Mouse (Mus musculus): Measurements from ENCODE around the gene Syt1. TPM values are rescaled to one million over a fixed set of nuclear protein-coding genes. Genes with fewer than 3 reads are reported as not detected.

The Syt1 gene
- polyA plus RNA-seq, 1 experiment: 0.27 TPM

DNA sequence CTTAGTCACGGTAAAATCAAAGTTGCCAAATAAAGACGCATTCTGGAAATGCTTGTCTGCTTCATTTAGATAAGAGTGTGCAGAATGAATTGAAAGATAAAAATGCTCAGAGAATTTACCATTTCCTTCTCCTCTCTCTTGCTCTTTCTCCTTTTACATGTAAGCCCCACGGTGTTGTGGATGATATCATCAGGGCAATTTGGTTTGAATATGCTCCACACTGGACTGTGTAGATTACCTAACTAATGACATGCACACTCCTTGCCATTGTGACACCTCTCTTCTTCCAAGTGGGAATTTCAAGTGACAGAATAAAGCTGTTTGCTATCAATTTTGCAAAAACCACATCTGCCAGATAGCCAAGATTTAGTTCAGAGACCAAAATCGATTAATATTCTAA, 324.1 kb downstream of the Syt1 start:
- TF ChIP-seq CTCF (IDR thresholded peaks at IDR 0.05; ENCODE audit: control insufficient read depth, insufficient read depth, insufficient replicate concordance, low read depth, low read length) (no peak), POLR2A (IDR thresholded peaks at IDR 0.05; ENCODE audit: control insufficient read depth, low read depth, low read length) (no peak)

DNA sequence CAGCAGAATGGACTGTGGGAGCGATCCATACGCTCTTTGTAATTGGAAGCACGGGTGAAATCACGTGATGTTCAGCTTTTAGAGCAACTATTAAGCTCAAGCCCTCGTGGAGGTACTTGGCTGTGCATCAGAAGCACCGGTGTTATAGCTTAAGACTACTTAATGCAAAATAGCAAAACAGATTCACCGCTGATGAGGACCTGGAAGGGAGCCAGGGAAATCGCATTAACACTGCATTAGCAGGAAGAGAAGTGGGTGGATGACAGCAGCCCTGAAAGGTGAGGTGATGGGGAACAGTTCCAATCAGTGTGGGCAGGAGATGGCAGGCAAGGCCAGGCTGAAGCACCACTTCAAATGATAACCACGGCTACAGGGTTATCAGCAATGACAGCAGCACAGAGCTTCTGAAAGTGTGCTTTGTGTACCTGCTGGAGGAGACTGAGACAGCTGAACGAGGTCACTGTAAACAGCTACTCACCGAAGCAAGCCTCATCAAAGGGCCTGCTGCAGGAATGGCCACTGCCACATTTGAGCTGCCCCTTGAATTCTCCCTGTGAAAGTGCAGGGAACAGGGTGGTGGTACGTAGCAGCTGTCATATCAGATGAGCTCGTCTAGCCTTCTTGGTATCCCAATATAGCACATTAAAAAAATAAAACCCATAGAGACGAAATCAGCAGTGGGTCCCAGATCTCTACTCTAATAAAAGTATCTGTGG, 330.9 kb downstream of the Syt1 start:
- TF ChIP-seq CTCF (IDR thresholded peaks at IDR 0.05; ENCODE audit: control insufficient read depth, insufficient read depth, insufficient replicate concordance, low read depth, low read length) (no peak), POLR2A (IDR thresholded peaks at IDR 0.05; ENCODE audit: control insufficient read depth, low read depth, low read length) (no peak)
- no peaks in the 10 kb centered on the region for H3K4me1 ChIP-seq (ENCODE audit: control insufficient read depth, insufficient read depth, low read length)
- no peak overlapping the region for H3K27ac ChIP-seq (ENCODE audit: control insufficient read depth, insufficient read depth, low read depth, low read length)
- no peak overlapping the region for H3K4me3 ChIP-seq (ENCODE audit: control insufficient read depth, low read depth, low read length)
- no peaks in the 10 kb centered on the region for H3K36me3 ChIP-seq (ENCODE audit: control insufficient read depth, insufficient read depth, low read length)
- H3K27me3 ChIP-seq (ENCODE audit: control insufficient read depth, insufficient read depth, low read length): no peaks in the 10 kb centered on the region

More for the DNA sequence above, 324.1 kb downstream of the Syt1 start:
- Histone ChIP-seq H3K4me1 (ENCODE audit: control insufficient read depth, insufficient read depth, low read length) (no peaks in the 10 kb centered on the region), H3K36me3 (ENCODE audit: control insufficient read depth, insufficient read depth, low read length) (no peaks in the 10 kb centered on the region), H3K4me3 (ENCODE audit: control insufficient read depth, low read depth, low read length) (no peak overlapping the region), H3K27ac (ENCODE audit: control insufficient read depth, insufficient read depth, low read depth, low read length) (no peak overlapping the region), H3K27me3 (ENCODE audit: control insufficient read depth, insufficient read depth, low read length) (no peaks in the 10 kb centered on the region)

DNA sequence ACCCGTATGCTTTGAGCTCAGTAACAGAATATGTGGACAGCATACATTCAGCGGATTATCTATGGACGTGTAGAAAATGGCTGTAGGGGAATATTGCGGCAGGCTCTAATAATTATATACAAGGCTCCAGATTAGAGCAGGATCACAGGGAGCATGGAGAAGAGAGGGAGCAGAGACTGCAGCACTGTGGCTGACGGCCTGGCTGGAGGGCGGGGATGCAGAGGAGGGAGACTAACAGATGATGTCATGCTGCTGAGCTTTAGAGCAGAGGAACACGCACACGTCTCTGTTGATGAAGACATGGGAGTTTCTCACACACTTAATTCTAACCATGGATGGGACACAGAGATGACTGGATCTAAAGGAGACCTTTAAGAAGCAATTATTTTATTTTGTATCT, 333.7 kb downstream of the Syt1 start:
- no peaks in the 10 kb centered on the region for H3K36me3 ChIP-seq (ENCODE audit: control insufficient read depth, insufficient read depth, low read length)
- TF ChIP-seq POLR2A (IDR thresholded peaks at IDR 0.05; ENCODE audit: control insufficient read depth, low read depth, low read length) (no peak), CTCF (IDR thresholded peaks at IDR 0.05; ENCODE audit: control insufficient read depth, insufficient read depth, insufficient replicate concordance, low read depth, low read length) (no peak)

GRCm38 (mm10) chr10:108668944-108669343, 341.8 kb downstream of the Syt1 start:
- Histone ChIP-seq H3K4me3 (ENCODE audit: control insufficient read depth, low read depth, low read length) (no peak overlapping the region), H3K27ac (ENCODE audit: control insufficient read depth, insufficient read depth, low read depth, low read length) (no peak overlapping the region), H3K27me3 (ENCODE audit: control insufficient read depth, insufficient read depth, low read length) (no peaks in the 10 kb centered on the region), H3K4me1 (ENCODE audit: control insufficient read depth, insufficient read depth, low read length) (no peaks in the 10 kb centered on the region), H3K36me3 (ENCODE audit: control insufficient read depth, insufficient read depth, low read length) (no peaks in the 10 kb centered on the region)
- no peak for TF ChIP-seq CTCF (IDR thresholded peaks at IDR 0.05; ENCODE audit: control insufficient read depth, insufficient read depth, insufficient replicate concordance, low read depth, low read length)
- TF ChIP-seq POLR2A (IDR thresholded peaks at IDR 0.05; ENCODE audit: control insufficient read depth, low read depth, low read length): no peak

More for the DNA sequence above, 333.7 kb downstream of the Syt1 start:
- Histone ChIP-seq H3K27ac (ENCODE audit: control insufficient read depth, insufficient read depth, low read depth, low read length) (no peak overlapping the region), H3K4me3 (ENCODE audit: control insufficient read depth, low read depth, low read length) (no peak overlapping the region), H3K27me3 (ENCODE audit: control insufficient read depth, insufficient read depth, low read length) (no peaks in the 10 kb centered on the region), H3K4me1 (ENCODE audit: control insufficient read depth, insufficient read depth, low read length) (no peaks in the 10 kb centered on the region)

GRCm38 (mm10) chr10:108660295-108660694, 350.5 kb downstream of the Syt1 start:
- no peaks in the 10 kb centered on the region for H3K36me3 ChIP-seq (ENCODE audit: control insufficient read depth, insufficient read depth, low read length)
- H3K4me3 ChIP-seq (ENCODE audit: control insufficient read depth, low read depth, low read length): no peak overlapping the region
- H3K27me3 ChIP-seq (ENCODE audit: control insufficient read depth, insufficient read depth, low read length): no peaks in the 10 kb centered on the region
- no peak overlapping the region for H3K27ac ChIP-seq (ENCODE audit: control insufficient read depth, insufficient read depth, low read depth, low read length)
- TF ChIP-seq CTCF (IDR thresholded peaks at IDR 0.05; ENCODE audit: control insufficient read depth, insufficient read depth, insufficient replicate concordance, low read depth, low read length): no peak
- TF ChIP-seq POLR2A (IDR thresholded peaks at IDR 0.05; ENCODE audit: control insufficient read depth, low read depth, low read length): no peak
- no peaks in the 10 kb centered on the region for H3K4me1 ChIP-seq (ENCODE audit: control insufficient read depth, insufficient read depth, low read length)

DNA sequence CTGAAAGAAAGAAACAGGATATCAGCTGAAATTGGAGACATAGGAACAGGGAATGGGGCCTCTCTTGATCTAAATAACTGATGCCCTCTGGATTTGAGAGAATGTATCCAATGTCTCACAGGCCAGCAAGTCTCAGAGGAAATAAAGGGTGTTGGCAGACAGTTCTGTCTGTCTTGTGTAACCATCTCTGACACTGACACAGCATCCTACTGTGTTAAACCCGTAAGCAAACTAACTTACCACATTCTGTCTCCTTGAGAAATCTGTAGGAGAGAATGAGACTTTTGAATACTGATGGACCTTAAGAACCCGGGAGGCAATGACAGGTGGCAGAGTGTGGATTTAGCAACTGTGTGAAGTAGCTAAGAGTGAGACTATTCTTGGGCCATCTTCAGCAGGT, 352.5 kb downstream of the Syt1 start:
- Histone ChIP-seq H3K36me3 (ENCODE audit: control insufficient read depth, insufficient read depth, low read length) (no peaks in the 10 kb centered on the region), H3K27ac (ENCODE audit: control insufficient read depth, insufficient read depth, low read depth, low read length) (no peak overlapping the region), H3K4me1 (ENCODE audit: control insufficient read depth, insufficient read depth, low read length) (no peaks in the 10 kb centered on the region), H3K27me3 (ENCODE audit: control insufficient read depth, insufficient read depth, low read length) (no peaks in the 10 kb centered on the region), H3K4me3 (ENCODE audit: control insufficient read depth, low read depth, low read length) (no peak overlapping the region)
- no peak for TF ChIP-seq CTCF (IDR thresholded peaks at IDR 0.05; ENCODE audit: control insufficient read depth, insufficient read depth, insufficient replicate concordance, low read depth, low read length)
- no peak for TF ChIP-seq POLR2A (IDR thresholded peaks at IDR 0.05; ENCODE audit: control insufficient read depth, low read depth, low read length)

- Histone ChIP-seq H3K27me3 (ENCODE audit: control insufficient read depth, insufficient read depth, low read length) (no peaks in the 10 kb centered on the region), H3K4me1 (ENCODE audit: control insufficient read depth, insufficient read depth, low read length) (no peaks in the 10 kb centered on the region), H3K4me3 (ENCODE audit: control insufficient read depth, low read depth, low read length) (no peak overlapping the region), H3K36me3 (ENCODE audit: control insufficient read depth, insufficient read depth, low read length) (no peaks in the 10 kb centered on the region), H3K27ac (ENCODE audit: control insufficient read depth, insufficient read depth, low read depth, low read length) (no peak overlapping the region)
- TF ChIP-seq POLR2A (IDR thresholded peaks at IDR 0.05; ENCODE audit: control insufficient read depth, low read depth, low read length): no peak
- no peak for TF ChIP-seq CTCF (IDR thresholded peaks at IDR 0.05; ENCODE audit: control insufficient read depth, insufficient read depth, insufficient replicate concordance, low read depth, low read length)
Measured at GRCm38 (mm10) chr10:108657669-108658068, 353.1 kb downstream of the Syt1 start.

Data from testis, adult 2 months (tissue).